Mouse (Mus musculus): ENCODE data around the gene Lats2.
"Not testable (repeated sequence)": the region's sequence is repeated elsewhere in the genome, so short reads cannot be mapped to it uniquely, and the experiment has no call there.

GRCm38 (mm10) chr14:57688066-57688465, 70.1 kb downstream of the Lats2 start:
- not testable (repeated sequence) for TF ChIP-seq CHD2 (IDR thresholded peaks at IDR 0.05; ENCODE audit: low read length); POLR2A (IDR thresholded peaks at IDR 0.05; ENCODE audit: low read depth, low read length); CTCF (conservative IDR thresholded peaks at IDR 0.05 in 1 of 2, IDR thresholded peaks at IDR 0.05 in 1 of 2; ENCODE audit: low read depth in 2 of 2, low read length in 2 of 2); USF1 (IDR thresholded peaks at IDR 0.05; ENCODE audit: low read depth, low read length); UBTF (IDR thresholded peaks at IDR 0.05; ENCODE audit: low read depth, low read length); CHD1 (IDR thresholded peaks at IDR 0.05; ENCODE audit: low read depth, low read length); ZKSCAN1 (IDR thresholded peaks at IDR 0.05; ENCODE audit: borderline replicate concordance, low read depth, low read length); RAD21 (IDR thresholded peaks at IDR 0.05; ENCODE audit: low read depth, low read length); ELF1 (IDR thresholded peaks at IDR 0.05; ENCODE audit: low read depth, low read length); JUND (conservative IDR thresholded peaks at IDR 0.05; ENCODE audit: low read depth, low read length); MAFK (IDR thresholded peaks at IDR 0.05; ENCODE audit: insufficient replicate concordance, low read length); SIN3A (IDR thresholded peaks at IDR 0.05; ENCODE audit: low read length)

Measured in CH12.LX (cell line).